Mouse (Mus musculus) kidney, postnatal 14 days (tissue): ENCODE measurements at regions not wholly inside any gene's neighbourhood (a gene's known extent, or its start where the extent isn't known, plus 50 kb on each side); places are given as distances from the start of the nearest gene placed in this dataset.

Source experiments
- DNase-seq: peaks from one replicate; pipeline ENCODE4 v3.0.0; 2022; ENCODE audit warnings: mixed read lengths

DNA sequence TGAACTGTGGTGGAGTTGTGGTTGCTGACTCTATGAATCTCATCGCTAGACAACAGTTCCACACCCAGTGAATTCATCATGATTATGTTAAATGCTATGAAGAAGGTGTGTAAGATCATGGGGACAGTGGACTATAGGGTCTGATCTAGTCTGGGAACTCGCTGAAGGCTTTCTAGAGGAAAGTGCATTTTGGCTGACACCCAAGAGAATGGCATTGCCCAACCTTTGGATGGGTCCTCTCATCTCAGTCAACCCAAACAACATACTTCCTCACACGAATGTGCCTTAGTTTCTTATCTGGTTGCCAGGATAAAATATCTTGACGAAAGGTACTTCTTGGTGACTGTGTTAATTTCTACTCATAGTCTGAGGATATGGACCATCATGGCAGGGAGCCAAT, 112.9 kb upstream of the Ado start:
- DNase-seq = no peak

GRCm38 (mm10) chr10:67658005-67658545, 109.3 kb upstream of the Ado start:
- no peak for DNase-seq

DNA sequence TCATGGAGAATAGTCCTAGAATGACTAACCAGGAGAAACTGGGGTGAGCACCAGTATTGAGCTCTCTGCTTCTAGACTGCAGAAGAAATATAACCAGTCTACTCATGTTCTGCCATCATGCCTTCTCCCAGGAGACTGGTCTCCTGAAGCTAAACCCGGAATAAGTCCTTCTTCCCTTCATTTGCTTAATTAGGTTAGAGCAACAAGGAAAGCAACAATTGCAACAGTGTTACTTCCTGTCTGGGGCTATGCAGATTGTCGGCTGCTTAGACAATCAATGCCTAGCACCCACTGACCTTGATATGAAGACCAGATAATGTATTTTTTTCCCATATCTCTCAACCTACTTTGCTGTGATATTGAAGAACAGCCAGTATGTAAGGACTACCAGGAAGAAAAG, 108.5 kb upstream of the Ado start:
- DNase-seq = no peak

GRCm38 (mm10) chr10:67654518-67654917, 105.8 kb upstream of the Ado start:
- no peak for DNase-seq

DNA sequence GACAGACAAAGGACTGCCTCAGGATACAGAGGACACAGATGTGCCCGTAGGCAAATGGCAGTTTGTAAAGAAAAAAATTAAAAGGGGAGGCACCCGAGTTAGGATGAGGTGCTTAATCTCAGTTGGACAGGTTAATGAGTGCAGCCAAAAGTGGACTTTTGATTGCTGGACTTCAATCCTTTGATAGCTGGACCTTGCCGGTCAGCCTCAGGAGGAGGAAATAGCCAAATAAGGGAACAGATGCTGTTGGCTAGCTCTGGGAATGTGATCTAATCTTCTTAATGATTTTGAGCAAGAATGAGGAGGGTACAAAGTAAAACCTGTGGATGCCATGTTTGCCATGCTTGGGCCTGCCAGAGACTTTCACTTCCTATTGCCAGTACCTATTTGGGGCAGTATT, 103.5 kb upstream of the Ado start:
- DNase-seq = no peak

DNA sequence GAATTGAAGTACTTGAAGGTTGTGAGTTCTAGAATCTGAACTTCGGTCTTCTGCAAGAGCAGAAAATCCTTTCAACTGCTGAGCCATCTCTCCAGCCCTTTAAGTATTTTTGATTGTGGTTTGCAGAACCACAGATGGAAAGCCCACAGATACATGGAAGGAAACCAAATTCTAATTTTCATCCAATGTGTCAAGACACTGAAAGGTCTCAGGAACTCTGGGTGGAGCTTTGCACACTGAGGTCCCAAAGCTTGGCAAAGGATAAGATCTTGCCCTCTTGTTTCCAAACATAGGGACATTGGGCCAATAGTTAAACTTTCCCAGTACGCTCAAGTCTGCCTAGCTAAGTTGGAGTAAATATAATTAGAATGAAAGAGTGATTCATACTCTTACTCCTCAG, 102.6 kb upstream of the Ado start:
- no peak for DNase-seq

GRCm38 (mm10) chr10:67647777-67648727, 99.3 kb upstream of the Ado start:
- DNase-seq = peak; percentile 53

- DNase-seq = no peak
Observed at GRCm38 (mm10) chr10:67646659-67647559, 98.2 kb upstream of the Ado start.

GRCm38 (mm10) chr10:67645821-67646220, 97.1 kb upstream of the Ado start:
- peak; percentile 7 for DNase-seq

- DNase-seq = peak; percentile 65
Observed at GRCm38 (mm10) chr10:67644280-67644679, 95.5 kb upstream of the Ado start.

- DNase-seq = no peak
Observed at GRCm38 (mm10) chr10:67643685-67644084, 94.9 kb upstream of the Ado start.

GRCm38 (mm10) chr10:67637339-67637738, 88.6 kb upstream of the Ado start:
- no peak for DNase-seq

DNA sequence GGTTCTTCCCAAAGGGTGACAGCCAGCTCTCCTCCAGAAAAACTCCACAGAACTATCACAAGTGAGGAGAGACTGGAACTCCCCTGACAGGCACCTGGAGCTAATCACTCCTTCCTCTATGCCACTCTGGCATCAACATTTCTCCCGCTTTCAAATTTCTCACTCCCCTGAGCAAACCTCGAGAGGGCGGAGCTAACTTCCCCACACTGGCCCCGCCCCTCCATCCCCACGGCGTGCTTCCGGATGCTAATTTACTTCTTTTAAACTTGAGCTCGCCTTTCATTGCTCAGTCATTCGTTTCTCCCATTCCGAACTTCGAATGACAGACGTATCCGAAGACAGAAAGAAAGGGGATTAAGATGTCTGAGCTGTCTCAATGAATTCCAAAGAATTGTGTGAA, 87.8 kb upstream of the Ado start:
- peak; percentile 26 for DNase-seq

- no peak for DNase-seq
Observed at GRCm38 (mm10) chr10:67634795-67635194, 86.0 kb upstream of the Ado start.

- no peak for DNase-seq
Observed at GRCm38 (mm10) chr10:67633063-67633462, 84.3 kb upstream of the Ado start.

- DNase-seq = no peak
Observed at GRCm38 (mm10) chr10:67623338-67623737, 74.6 kb upstream of the Ado start.

- no peak for DNase-seq
Observed at GRCm38 (mm10) chr10:67620018-67620417, 71.3 kb upstream of the Ado start.

- no peak for DNase-seq
Observed at GRCm38 (mm10) chr10:67618112-67618511, 69.4 kb upstream of the Ado start.

DNA sequence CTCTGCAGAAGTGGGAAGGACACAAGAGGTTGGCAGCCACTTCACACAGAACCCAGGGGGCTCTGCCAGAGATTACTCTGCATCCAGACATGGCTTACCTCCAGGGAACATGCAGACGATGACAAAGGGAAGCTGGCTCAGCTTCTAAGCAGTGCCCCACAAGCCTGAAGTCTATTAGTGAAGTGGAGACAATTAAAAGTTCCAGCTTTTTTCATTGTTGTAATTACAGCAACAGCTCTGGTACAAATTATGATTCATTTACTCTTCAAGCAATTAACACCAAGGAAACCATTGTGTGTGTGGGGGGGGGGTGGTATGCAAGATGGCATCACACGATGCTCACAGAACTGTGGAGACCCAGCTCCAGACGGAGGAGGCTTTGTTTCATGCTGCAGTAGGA, 66.3 kb upstream of the Ado start:
- DNase-seq = no peak

GRCm38 (mm10) chr10:67610689-67611088, 61.9 kb upstream of the Ado start:
- no peak for DNase-seq

DNA sequence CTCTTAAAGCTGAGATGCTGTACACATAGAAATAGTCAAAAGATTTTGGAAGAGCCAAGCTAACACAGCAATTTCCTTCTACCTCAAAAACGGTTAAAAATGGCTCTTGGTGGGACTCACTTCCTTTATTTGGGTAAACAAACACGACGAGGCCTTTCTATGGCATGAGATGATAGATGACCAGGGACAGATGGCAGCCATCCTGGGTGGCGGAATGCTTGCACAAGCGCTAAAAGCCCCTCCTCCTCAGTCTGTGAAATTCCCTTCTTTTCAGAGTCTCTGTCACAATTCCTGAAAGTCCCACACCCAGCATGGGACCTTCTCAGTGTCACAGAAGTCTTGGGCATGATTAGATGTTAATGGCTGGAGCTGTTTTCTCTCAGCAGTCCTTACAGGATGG, 59.3 kb upstream of the Ado start:
- DNase-seq = peak; percentile 3

- no peak for DNase-seq
Observed at GRCm38 (mm10) chr10:67607297-67608032, 58.7 kb upstream of the Ado start.

GRCm38 (mm10) chr10:67606739-67607138, 58.0 kb upstream of the Ado start:
- DNase-seq = no peak
